Mouse (Mus musculus) bone marrow macrophage, adult 2 months (primary cell): ENCODE results near the gene Efna5.

Experiments
- CTCF ChIP-seq: IDR thresholded peaks from 2 replicates; pipeline ENCODE4 v1.5.1; 2012; ENCODE audit warnings: low read depth, mild to moderate bottlenecking, low read length, moderate library complexity
- POLR2A ChIP-seq: IDR thresholded peaks from 2 replicates; pipeline ENCODE4 v1.6.1; 2012; ENCODE audit warnings: mild to moderate bottlenecking, low read depth, low read length, borderline replicate concordance

DNA sequence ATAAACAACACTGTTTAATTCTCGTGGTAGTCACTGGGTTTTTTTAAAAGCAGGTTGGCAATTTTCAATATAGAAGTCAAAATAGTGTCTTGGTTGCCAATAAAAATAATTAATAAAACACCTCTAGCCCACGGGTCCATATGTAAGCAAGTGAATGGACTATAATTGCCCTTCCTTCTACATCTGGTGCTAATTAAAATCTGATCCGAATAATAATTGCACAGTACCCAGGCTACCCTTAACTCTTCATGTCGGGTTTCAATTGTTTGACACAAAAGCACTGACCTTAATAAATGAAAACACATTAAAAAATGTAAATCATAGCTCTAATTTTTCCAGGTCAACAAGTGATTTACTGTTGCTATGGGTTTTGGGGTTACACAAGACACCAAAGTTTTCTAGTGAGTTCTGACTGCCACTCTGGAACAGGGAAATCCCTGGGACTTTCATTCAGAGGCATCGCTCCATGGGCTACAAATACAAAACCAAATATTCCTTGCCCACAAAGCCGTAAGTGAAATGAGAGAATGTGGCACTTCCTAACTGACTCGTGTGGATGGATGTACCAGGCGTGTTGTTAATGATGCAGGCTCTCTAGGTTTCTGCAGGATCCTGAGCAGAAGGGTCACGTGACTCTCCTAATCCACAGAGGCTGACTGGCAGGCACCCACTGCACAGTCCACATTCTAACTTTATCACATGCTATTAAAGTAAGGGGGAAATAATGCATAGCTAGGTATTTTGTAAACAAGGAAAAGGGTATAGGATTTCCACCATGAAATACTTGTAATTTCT, 178.9 kb downstream of the Efna5 start:
- no peak for TF ChIP-seq POLR2A
- no peak for TF ChIP-seq CTCF
